Mouse (Mus musculus): ENCODE measurements around the gene Larp7.
A peak's percentile ranks its signal among the peaks of the same experiment; 100 is the strongest.

GRCm38 (mm10) chr3:127572557-127572956, 19.4 kb upstream of the Larp7 start:
- TF ChIP-seq CTCF (conservative IDR thresholded peaks at IDR 0.05; ENCODE audit: insufficient read depth, insufficient read length, low read depth, low read length), result peak; percentile 45
- no peak for TF ChIP-seq POLR2A (IDR thresholded peaks at IDR 0.05; ENCODE audit: low read depth, low read length)
